Mouse (Mus musculus) ES-Bruce4 (cell line): Measurements from ENCODE around the gene Fate1. TPM values are rescaled to one million over a fixed set of nuclear protein-coding genes. Genes with fewer than 3 reads are reported as not detected.

Source experiments
- H3K27ac ChIP-seq: 2 replicates; pipeline ENCODE4 v1.5.1; 2012; ENCODE audit warnings: low read length, inconsistent platforms; ENCODE audit not compliant: insufficient read depth
- H3K27me3 ChIP-seq: 2 replicates; pipeline ENCODE4 v1.6.1; 2012; ENCODE audit warnings: mild to moderate bottlenecking, low read length, inconsistent platforms; ENCODE audit not compliant: control insufficient read depth, poor library complexity, insufficient read depth, severe bottlenecking
- H3K36me3 ChIP-seq: 2 replicates; pipeline ENCODE4 v1.6.1; 2012; ENCODE audit warnings: inconsistent platforms, mild to moderate bottlenecking, low read length, moderate library complexity; ENCODE audit not compliant: control insufficient read depth, poor library complexity, insufficient read depth, severe bottlenecking
- H3K4me1 ChIP-seq: one replicate; pipeline ENCODE4 v1.8.1; 2011; ENCODE audit warnings: low read length; ENCODE audit not compliant: control insufficient read depth, insufficient read depth
- H3K4me3 ChIP-seq: 2 replicates; pipeline ENCODE4 v1.5.1; 2011; ENCODE audit warnings: low read depth, mild to moderate bottlenecking, low read length
- H3K9ac ChIP-seq: 2 replicates; pipeline ENCODE4 v1.6.1; 2012; ENCODE audit warnings: low read depth, mild to moderate bottlenecking, inconsistent platforms; ENCODE audit not compliant: poor library complexity, severe bottlenecking
- H3K9me3 ChIP-seq: replicated peaks from 2 replicates; pipeline ENCODE4 v1.6.1; 2012; ENCODE audit warnings: mild to moderate bottlenecking, low read length, inconsistent platforms; ENCODE audit not compliant: control insufficient read depth, poor library complexity, insufficient read depth, severe bottlenecking
- CTCF ChIP-seq: IDR thresholded peaks from one replicate; pipeline ENCODE4 v1.8.1; 2011; ENCODE audit warnings: low read depth, low read length
- EP300 ChIP-seq: IDR thresholded peaks from 2 replicates; pipeline ENCODE4 v1.6.1; 2011; ENCODE audit warnings: low read depth, low read length; ENCODE audit not compliant: insufficient read depth
- POLR2A ChIP-seq: IDR thresholded peaks from one replicate; pipeline ENCODE4 v1.8.1; 2011; ENCODE audit warnings: low read length; ENCODE audit not compliant: insufficient read depth
- polyA plus RNA-seq: library from polyadenylated mRNA; stranded (reverse); fragments of >200 nt; gene quantifications from 2 replicates; pipeline ENCODE4 v1.2.4, GENCODE M21; 2011; ENCODE audit warnings: low read depth; ENCODE audit not compliant: missing spikeins, insufficient read depth, insufficient read length

The Fate1 gene
- not detected in 2 replicates for polyA plus RNA-seq

DNA sequence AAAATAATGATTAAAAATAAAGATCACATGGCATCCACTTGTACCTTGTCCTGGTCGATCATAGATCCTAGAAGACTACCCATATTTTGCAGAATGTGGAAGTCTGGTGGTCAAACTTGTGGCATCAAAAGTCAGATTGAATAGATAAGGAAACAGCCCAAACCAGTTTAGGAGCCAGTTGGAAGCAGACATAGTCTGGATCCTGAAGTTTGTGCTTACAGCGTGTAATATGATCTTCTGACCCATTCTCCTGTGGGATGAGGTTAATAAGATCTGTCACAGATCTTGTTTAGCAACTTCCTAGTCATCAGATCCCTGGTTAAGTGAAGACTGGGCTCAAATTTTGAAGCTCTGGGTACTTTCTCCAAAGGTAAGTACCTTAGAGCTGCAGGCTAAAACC is at the start of gene Fate1:
Fate1 (plus strand) TSS at position 301 of the 400 bp plus-strand sequence.
- TF ChIP-seq CTCF (no peak), POLR2A (no peak), EP300 (no peak)
- Histone ChIP-seq H3K27ac (no peak within 1 kb of the TSS), H3K4me1 (no peaks in the 10 kb centered on the region), H3K27me3 (no peaks in the 10 kb centered on the region), H3K36me3 (no peaks in the 10 kb centered on the region), H3K9me3 (no peaks in the 10 kb centered on the region), H3K4me3 (no peak within 1 kb of the TSS), H3K9ac (no peak within 1 kb of the TSS)

DNA sequence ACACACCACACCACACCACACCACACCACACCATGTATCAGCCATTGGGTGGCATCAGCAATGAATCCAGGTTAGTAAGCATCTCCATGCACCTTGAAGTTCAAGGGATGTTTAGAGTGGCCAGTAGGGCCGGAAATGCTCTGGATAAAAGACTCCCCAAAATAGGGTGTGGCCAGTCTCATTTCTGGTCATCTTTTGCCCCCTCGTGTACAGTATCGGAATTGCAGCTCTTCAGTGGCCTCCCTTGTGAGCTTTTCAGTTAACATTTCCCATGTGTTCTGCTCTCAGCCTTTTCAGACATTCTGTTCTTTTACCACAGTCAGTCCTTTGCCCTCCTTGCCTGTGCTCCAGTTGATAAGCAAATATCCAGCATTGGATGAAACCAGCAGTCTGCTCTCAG is 26.2 kb upstream of the Fate1 start:
- Histone ChIP-seq H3K27me3 (no peaks in the 10 kb centered on the region), H3K9me3 (no peaks in the 10 kb centered on the region), H3K36me3 (no peaks in the 10 kb centered on the region)

DNA sequence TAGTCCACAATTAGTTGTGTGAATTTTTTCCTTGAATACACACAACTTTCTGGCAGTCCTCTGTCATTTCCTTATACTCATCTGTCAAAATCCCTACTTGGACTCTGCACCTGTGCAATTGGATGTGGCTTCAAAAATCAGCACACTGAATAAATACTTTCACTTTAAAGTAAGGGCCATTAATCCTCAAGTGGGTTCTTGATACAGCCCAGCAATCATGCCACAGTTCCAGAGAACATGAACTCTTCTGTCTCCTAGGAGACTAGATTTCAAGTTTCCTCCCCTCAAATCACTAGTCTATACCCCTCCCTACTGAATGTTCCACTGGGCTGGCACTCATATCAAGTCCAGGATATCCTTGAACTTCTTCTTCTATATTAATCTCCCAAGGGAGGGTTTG is 14.4 kb upstream of the Fate1 start:
- Histone ChIP-seq H3K9me3 (no peaks in the 10 kb centered on the region), H3K36me3 (no peaks in the 10 kb centered on the region), H3K9ac (no peak overlapping the region), H3K27me3 (no peaks in the 10 kb centered on the region), H3K27ac (no peak overlapping the region), H3K4me3 (no peak overlapping the region), H3K4me1 (no peaks in the 10 kb centered on the region)
- TF ChIP-seq POLR2A (no peak), CTCF (no peak), EP300 (no peak)

More for the DNA sequence above, 26.2 kb upstream of the Fate1 start:
- H3K9ac ChIP-seq = no peak overlapping the region
- H3K4me1 ChIP-seq = no peaks in the 10 kb centered on the region
- TF ChIP-seq CTCF (peak; percentile 2), POLR2A (no peak)
- no peak overlapping the region for H3K4me3 ChIP-seq
- no peak overlapping the region for H3K27ac ChIP-seq

DNA sequence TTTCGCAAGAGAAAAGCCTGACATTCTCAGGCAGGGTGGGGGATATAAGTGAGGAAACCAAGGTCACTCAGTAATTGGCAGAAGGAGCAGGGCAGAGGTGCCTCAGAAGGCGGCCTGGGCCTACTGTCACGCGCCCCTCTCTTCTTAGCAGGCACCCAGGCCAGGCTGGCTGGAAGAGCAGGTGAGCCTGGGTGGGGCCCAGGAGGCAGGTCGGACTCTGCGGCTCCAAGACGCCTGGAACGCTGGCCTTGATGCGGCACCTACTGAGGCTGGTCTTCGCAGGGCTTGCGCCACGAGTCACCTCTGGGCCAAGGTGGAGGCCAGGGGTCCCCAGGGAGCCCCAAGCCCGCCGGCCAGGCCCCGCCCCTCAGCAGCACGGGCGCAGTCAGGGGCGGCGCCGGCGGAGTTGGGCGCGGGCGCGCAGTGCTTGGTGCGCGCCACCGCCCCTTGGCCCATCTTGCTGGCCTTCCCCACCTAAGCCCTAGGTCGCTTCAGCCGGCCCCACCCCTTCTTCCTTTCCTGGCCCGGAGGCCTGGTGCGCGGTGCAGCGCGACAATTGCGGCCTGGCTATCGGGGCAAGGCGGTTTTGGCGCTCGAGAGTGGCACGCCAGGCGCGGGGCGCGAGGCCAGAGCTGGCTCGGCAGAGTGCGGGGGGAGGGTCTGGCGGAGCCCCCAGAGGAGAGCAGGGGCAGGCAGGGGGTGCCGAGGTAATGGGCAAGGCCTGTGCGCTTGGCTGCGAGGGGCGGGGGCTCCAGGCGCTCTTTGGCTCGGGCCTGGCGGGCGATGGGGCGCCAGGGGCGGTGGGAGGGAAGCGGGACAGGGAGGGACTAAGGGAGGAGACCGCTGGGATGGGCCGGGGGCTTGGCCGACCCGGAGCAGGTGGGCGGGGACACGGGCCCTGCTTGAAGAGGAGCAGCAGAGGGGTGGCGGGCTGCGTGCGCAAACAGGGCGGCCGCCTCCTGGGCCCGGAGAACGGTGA is 10.4 kb upstream of the Fate1 start, which contains the start of gene Prrg3:
Prrg3 (plus strand) TSS at position 552 of the 979 bp plus-strand sequence.
- no peaks in the 10 kb centered on the region for H3K27me3 ChIP-seq
- TF ChIP-seq CTCF (no peak), POLR2A (no peak), EP300 (no peak)

DNA sequence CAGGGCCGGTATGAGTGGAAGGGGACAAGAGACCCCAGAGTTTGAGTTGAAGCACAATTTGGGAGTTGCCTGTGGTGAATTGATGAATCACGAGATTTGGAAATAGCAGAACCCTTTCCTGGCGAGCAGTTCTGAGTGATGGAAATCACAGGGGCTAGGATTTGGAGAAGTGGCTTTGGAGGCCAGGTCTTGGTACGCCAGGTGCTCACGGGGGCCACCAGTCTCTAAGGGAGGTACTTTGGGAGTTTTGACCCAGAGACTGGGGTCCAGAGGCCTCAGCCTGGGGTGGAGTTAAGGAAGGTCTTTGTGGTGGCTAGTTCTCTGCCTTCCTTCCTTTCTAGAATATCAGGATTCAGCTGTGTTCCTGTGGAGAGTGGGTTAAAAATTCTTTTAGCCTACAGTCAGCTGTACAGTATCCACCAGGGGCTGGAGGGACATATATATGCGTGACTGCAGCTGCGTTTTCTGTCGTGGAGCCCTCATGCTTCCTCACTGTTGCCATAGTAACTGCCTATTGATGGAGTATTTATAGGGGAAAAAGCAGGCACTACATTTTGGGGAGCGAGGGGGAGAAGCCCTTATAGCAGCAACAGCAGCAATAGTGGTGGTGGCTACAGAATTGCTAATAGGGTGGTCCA is 9.4 kb upstream of the Fate1 start:
- Histone ChIP-seq H3K36me3 (no peaks in the 10 kb centered on the region), H3K27ac (no peak overlapping the region), H3K4me1 (no peaks in the 10 kb centered on the region), H3K27me3 (no peaks in the 10 kb centered on the region), H3K9me3 (no peaks in the 10 kb centered on the region), H3K4me3 (peak overlapping the region; percentile 67), H3K9ac (peak overlapping the region; percentile 73)
- TF ChIP-seq CTCF (no peak), EP300 (no peak), POLR2A (no peak)

More for the DNA sequence above, 10.4 kb upstream of the Fate1 start, which contains the start of gene Prrg3:
- no peaks in the 10 kb centered on the region for H3K4me1 ChIP-seq
- H3K27ac ChIP-seq = no peak within 1 kb of the TSS
- H3K9me3 ChIP-seq = no peaks in the 10 kb centered on the region
- H3K9ac ChIP-seq = peak within 1 kb of the TSS; percentile 73
- H3K36me3 ChIP-seq = no peaks in the 10 kb centered on the region
- H3K4me3 ChIP-seq = peak within 1 kb of the TSS; percentile 76

DNA sequence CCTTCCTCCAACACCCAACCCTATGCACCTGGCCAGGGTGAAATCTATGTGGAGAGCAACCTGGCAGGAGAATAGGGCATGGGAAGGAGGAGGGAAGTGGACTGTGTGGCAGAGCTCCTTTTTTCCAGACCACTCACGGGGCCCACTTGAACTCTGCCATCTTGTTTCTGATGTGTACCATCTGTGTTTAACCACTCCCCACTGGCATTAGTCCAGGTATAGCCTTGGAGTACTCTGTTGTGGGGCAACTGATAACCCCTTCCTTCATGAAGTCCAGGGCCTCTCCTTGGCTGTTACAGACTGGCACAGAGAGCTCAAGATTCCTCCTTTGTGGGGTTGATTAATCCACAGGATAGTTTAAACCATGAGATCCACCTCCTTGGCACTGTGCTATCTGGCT is 4.6 kb upstream of the Fate1 start:
- no peak overlapping the region for H3K27ac ChIP-seq
- TF ChIP-seq CTCF (no peak), POLR2A (no peak), EP300 (no peak)
- H3K27me3 ChIP-seq = no peaks in the 10 kb centered on the region
- H3K9ac ChIP-seq = no peak overlapping the region
- no peaks in the 10 kb centered on the region for H3K9me3 ChIP-seq
- H3K36me3 ChIP-seq = no peaks in the 10 kb centered on the region
- H3K4me1 ChIP-seq = no peaks in the 10 kb centered on the region
- H3K4me3 ChIP-seq = no peak overlapping the region
